Mouse (Mus musculus) adrenal gland, adult 8-10 months (tissue): ENCODE results near the gene Arpp21. TPM values are rescaled to one million over a fixed set of nuclear protein-coding genes. Genes with fewer than 3 reads are reported as not detected.

Experiments
- microRNA-seq, 2 experiments: library from miRNA; unstranded; fragments of <30 nt; microRNA quantifications; one replicate each; pipeline ENCODE4 v1.2.0; 2022
- total RNA-seq, 4 experiments: library from RNA; stranded (reverse); gene quantifications; 2 replicates each; pipeline ENCODE4 v1.2.4; 2022

The Arpp21 gene
- total RNA-seq, 4 experiments from 2014 or later, result 0.20 to 1.0 (median 0.58) TPM

Small RNA genes lying within 50 kb of the gene (microRNA-seq; reads per million reads assigned to microRNA genes)
- 2.5 to 8.4 reads per million in 2 experiments for gene Mir128-2
